Mouse (Mus musculus) liver, embryonic 11.5 days (tissue): Measurements from ENCODE around the gene Syne2. TPM values are rescaled to one million over a fixed set of nuclear protein-coding genes. Genes with fewer than 3 reads are reported as not detected.
"Not testable (repeated sequence)": the region's sequence is repeated elsewhere in the genome, so short reads cannot be mapped to it uniquely, and the experiment has no call there.

Source experiments
- ATAC-seq: fragments of 200-750 bp; cut with Nextera tagmentation; replicated peaks from 2 replicates; pipeline ENCODE4 v1.8.0; 2017; ENCODE audit warnings: moderate number of reproducible peaks, mild to moderate bottlenecking, moderate TSS enrichment, moderate library complexity; ENCODE audit not compliant: low FRiP score
- DNase-seq: peaks from one replicate; pipeline ENCODE4 v3.0.0-alpha.2; 2017; ENCODE audit warnings: low spot score
- H3K27ac ChIP-seq: fragments of 300-500 bp; sonication (generic); 2 replicates; pipeline ENCODE4 v1.5.1; 2014; ENCODE audit warnings: mild to moderate bottlenecking, low read depth, low read length, control low read depth
- H3K27me3 ChIP-seq: fragments of 300-500 bp; sonication (generic); replicated peaks from 2 replicates; pipeline ENCODE4 v1.6.1; 2014; ENCODE audit warnings: low read length, mixed read lengths; ENCODE audit not compliant: control insufficient read depth, insufficient read depth
- H3K36me3 ChIP-seq: fragments of 300-500 bp; sonication (generic); 2 replicates; pipeline ENCODE4 v1.6.1; 2014; ENCODE audit warnings: mild to moderate bottlenecking, low read length, moderate library complexity, mixed read lengths; ENCODE audit not compliant: control insufficient read depth, insufficient read depth
- H3K4me1 ChIP-seq: fragments of 300-500 bp; sonication (generic); replicated peaks from 2 replicates; pipeline ENCODE4 v1.6.1; 2014; ENCODE audit warnings: low read length, mixed read lengths; ENCODE audit not compliant: control insufficient read depth, insufficient read depth
- H3K4me2 ChIP-seq: fragments of 300-500 bp; sonication (generic); 2 replicates; pipeline ENCODE4 v1.6.1; 2014; ENCODE audit warnings: mild to moderate bottlenecking, control low read depth, moderate library complexity
- H3K4me3 ChIP-seq: fragments of 300-500 bp; sonication (generic); 2 replicates; pipeline ENCODE4 v1.5.1; 2014; ENCODE audit warnings: low read depth, low read length, control low read depth
- H3K9ac ChIP-seq: fragments of 300-500 bp; sonication (generic); 2 replicates; pipeline ENCODE4 v1.6.1; 2014; ENCODE audit warnings: low read depth, low read length, control low read depth
- H3K9me3 ChIP-seq: fragments of 300-500 bp; sonication (generic); 2 replicates; pipeline ENCODE4 v1.6.1; 2016; ENCODE audit warnings: low read length, inconsistent platforms, mixed read lengths; ENCODE audit not compliant: control insufficient read depth
- WGBS: fragments of 180-500 bp; shearing (Covaris S2); extraction: QIAGEN DNeasy Blood & Tissue Kit; methylation state at CpG from one replicate; pipeline ENCODE4 v1.1.7; 2014; 5-methylcytosine and 5-hydroxymethylcytosine counted together
- polyA plus RNA-seq: library from polyadenylated mRNA; unstranded; fragments of >200 nt; fragmentation: Nextera tagmentation; extraction: Ambion mirVana; gene quantifications from 2 replicates; pipeline ENCODE4 v1.2.1, GENCODE M21; 2014

The Syne2 gene
- 17.9 and 21.5 TPM in 2 replicates for polyA plus RNA-seq

DNA sequence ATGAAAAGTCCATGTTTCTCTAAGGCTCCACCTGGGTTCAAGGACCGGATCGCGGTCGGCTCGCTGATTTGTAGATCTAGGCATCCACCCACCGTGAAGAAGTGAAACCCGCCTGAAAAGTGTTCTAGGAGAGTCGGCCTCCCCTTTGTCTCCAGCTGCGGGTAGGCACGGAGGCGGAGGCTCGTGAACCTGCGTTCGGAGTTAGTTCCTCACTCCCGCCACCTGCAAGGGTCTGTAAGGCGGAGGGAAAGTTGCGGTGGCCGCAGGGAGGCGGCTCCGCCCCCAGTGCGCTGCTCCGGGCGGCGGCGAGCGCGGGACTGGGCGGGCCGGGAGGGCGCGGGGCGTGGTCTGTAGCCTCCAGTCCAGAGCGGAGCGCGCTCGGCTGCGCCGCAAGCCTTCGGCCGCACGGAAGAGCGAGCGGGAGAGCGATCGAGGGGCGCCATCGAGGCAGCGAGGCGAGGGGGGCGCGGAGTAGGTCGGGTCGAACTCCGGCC, at the start of gene Syne2:
Syne2 (plus strand) TSS at position 176 of the 494 bp plus-strand sequence.
- Histone ChIP-seq H3K27ac (peak within 1 kb of the TSS; percentile 41; the same call in 1 of the 2 replicates), H3K9me3 (no peaks in the 10 kb centered on the region), H3K4me2 (peak within 1 kb of the TSS; percentile 94), H3K9ac (peak within 1 kb of the TSS; percentile 74), H3K4me3 (peak within 1 kb of the TSS; percentile 74), H3K27me3 (peaks cover 55% of the 10 kb centered on the region), H3K4me1 (0 out of 2 replicates have a peak, but pooled peaks cover 3% of the 10 kb centered on the region), H3K36me3 (no peaks in the 10 kb centered on the region)
- peak; percentile 75 for DNase-seq
- ATAC-seq, result peak; percentile 86
- WGBS, result under 1% methylated on average over 53 of the region's 54 CpGs

- H3K9me3 ChIP-seq, result peaks cover 3% of the 10 kb centered on the region; the same call in 1 of the 2 replicates
- H3K4me2 ChIP-seq, result no peak overlapping the region
- H3K4me1 ChIP-seq, result no peaks in the 10 kb centered on the region
- no peak overlapping the region for H3K9ac ChIP-seq
- no peak for ATAC-seq
- H3K36me3 ChIP-seq, result no peaks in the 10 kb centered on the region
- H3K4me3 ChIP-seq, result no peak overlapping the region
- DNase-seq, result no peak
- WGBS, result 25% methylated on average over 3 of the region's 3 CpGs
- peaks cover 3% of the 10 kb centered on the region; the same call in 1 of the 2 replicates for H3K27me3 ChIP-seq
- H3K27ac ChIP-seq, result no peak overlapping the region
Observed at GRCm38 (mm10) chr12:75771410-75771809, 46.5 kb upstream of the Syne2 start.

DNA sequence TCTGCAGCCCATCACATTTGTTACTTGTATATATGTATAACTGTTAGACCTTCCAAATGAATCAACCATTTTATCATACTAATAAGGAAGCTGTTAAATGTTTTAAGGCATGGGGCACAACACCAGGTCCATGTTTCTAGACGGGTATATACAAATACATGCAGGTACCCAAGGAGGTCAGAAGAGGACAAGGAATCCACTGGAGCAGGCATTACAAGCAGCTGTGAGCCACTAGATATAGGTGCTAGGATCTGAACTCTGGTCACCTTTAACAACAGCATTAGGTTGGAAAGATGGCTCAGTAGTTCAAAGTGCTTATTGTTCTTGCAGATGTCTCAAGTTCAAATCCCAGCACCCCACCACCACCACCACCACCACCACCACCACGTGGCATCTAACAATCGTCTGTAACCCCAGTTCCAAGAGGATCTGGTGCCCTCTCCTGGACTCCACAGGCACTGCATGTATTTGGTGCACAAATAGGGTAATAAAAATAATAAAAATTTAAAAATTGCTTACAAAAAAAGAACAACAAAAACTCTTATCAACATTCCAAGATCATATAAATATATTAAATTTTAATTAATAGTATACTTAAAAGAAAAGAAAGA, 45.4 kb upstream of the Syne2 start:
- 17% methylated on average over 3 of the region's 3 CpGs for WGBS
- peak; percentile 40 for DNase-seq

DNA sequence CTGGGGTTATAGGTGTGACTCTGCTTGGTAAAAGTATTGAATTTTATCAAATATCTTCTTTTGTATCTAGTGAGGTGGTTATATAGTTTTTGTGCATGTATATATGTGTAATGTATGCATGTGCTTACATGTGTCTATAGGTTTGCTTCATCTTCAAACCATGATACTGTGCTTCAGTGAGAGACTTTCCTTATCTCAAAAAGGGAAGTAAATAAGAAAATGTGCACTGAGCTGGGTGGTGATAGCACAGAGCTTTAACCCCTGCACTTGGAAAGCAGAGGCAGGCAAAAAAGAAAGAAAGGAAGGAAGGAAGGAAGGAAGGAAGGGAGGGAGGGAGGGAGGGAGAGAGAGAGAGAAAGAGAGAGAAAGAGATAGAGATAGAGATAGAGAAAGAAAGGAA, 36.5 kb upstream of the Syne2 start:
- no peak overlapping the region for H3K4me3 ChIP-seq
- DNase-seq (no peak), ATAC-seq (no peak)
- no peaks in the 10 kb centered on the region for H3K4me1 ChIP-seq
- no peak overlapping the region for H3K9ac ChIP-seq
- no peaks in the 10 kb centered on the region; the same call in 1 of the 2 replicates for H3K9me3 ChIP-seq
- no peak overlapping the region for H3K27ac ChIP-seq
- H3K4me2 ChIP-seq, result no peak overlapping the region
- no peaks in the 10 kb centered on the region for H3K36me3 ChIP-seq
- H3K27me3 ChIP-seq, result no peaks in the 10 kb centered on the region

More for the DNA sequence above, 45.4 kb upstream of the Syne2 start:
- H3K27me3 ChIP-seq, result peaks cover 3% of the 10 kb centered on the region; the same call in 1 of the 2 replicates
- no peak; the same call in 1 of the 2 replicates for ATAC-seq
- no peak overlapping the region for H3K27ac ChIP-seq
- no peak overlapping the region for H3K9ac ChIP-seq
- no peak overlapping the region for H3K4me2 ChIP-seq
- H3K4me1 ChIP-seq, result no peaks in the 10 kb centered on the region
- H3K4me3 ChIP-seq, result no peak overlapping the region
- H3K9me3 ChIP-seq, result peaks cover 3% of the 10 kb centered on the region; the same call in 1 of the 2 replicates
- H3K36me3 ChIP-seq, result no peaks in the 10 kb centered on the region

DNA sequence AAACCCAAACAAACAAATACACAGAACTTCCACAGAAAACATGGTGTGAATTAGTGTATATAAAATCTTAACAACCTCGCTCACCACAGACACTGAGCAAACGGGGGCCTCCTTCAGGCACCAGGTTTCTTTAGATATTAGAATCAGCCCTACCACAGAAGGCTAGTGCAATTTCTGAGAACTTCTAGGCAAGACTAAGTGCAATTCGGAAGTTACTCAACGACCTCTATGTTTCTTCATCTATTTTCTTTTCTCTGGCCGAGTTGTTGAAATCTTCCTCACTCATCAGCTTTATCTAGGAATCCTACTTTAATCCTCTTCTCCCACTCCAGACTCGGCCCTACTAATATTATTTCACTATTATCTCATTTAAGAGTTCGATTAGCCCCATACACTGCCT, 35.9 kb upstream of the Syne2 start:
- H3K27ac ChIP-seq, result no peak overlapping the region
- no peaks in the 10 kb centered on the region for H3K36me3 ChIP-seq
- WGBS, result 60% methylated on average over 7 of the region's 7 CpGs
- H3K27me3 ChIP-seq, result no peaks in the 10 kb centered on the region
- no peak overlapping the region for H3K9ac ChIP-seq
- no peaks in the 10 kb centered on the region; the same call in 1 of the 2 replicates for H3K9me3 ChIP-seq
- H3K4me1 ChIP-seq, result no peaks in the 10 kb centered on the region
- no peak overlapping the region for H3K4me3 ChIP-seq
- ATAC-seq (no peak), DNase-seq (no peak)
- H3K4me2 ChIP-seq, result no peak overlapping the region

- Histone ChIP-seq H3K9ac (no peak overlapping the region), H3K4me2 (no peak overlapping the region), H3K4me1 (no peaks in the 10 kb centered on the region), H3K4me3 (no peak overlapping the region), H3K27me3 (no peaks in the 10 kb centered on the region), H3K36me3 (no peaks in the 10 kb centered on the region), H3K9me3 (no peaks in the 10 kb centered on the region), H3K27ac (no peak overlapping the region)
- DNase-seq (no peak), ATAC-seq (no peak)
- WGBS, result 85% methylated on average over 2 of the region's 2 CpGs
Observed at GRCm38 (mm10) chr12:75784271-75784751, 33.6 kb upstream of the Syne2 start.

GRCm38 (mm10) chr12:75786681-75787080, 31.3 kb upstream of the Syne2 start:
- DNase-seq, H3K36me3 ChIP-seq, H3K4me3 ChIP-seq, H3K27ac ChIP-seq, H3K9ac ChIP-seq, H3K9me3 ChIP-seq, H3K4me2 ChIP-seq, H3K4me1 ChIP-seq, ATAC-seq, H3K27me3 ChIP-seq: not testable (repeated sequence)
- WGBS, result 0% methylated on average over 2 of the region's 2 CpGs

- Histone ChIP-seq H3K9me3 (no peaks in the 10 kb centered on the region), H3K27me3 (no peaks in the 10 kb centered on the region), H3K36me3 (no peaks in the 10 kb centered on the region), H3K4me3 (no peak overlapping the region), H3K9ac (no peak overlapping the region), H3K27ac (no peak overlapping the region), H3K4me2 (no peak overlapping the region), H3K4me1 (no peaks in the 10 kb centered on the region)
- no peak for ATAC-seq
- DNase-seq, result no peak
- WGBS, result 59% methylated on average over 4 of the region's 4 CpGs
Observed at GRCm38 (mm10) chr12:75789451-75789850, 28.5 kb upstream of the Syne2 start.

DNA sequence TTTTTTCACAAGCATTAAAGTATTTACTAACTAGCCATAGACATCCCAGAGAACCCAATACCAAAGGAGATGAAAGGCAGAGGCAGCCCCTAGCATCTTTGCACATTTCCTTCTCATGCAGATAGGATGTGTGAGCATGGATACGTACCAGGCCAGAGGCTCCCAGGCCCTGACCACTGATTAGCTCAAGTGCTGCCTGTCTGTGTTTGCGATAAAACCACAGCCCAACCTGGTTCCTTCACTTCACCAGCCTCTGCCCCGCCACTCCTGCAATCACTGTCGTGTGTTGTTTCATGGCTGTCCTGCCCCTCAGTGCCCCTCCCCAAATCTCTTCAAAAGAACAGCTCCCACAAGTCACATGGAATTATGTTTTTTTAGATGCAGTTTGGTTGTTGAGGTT, 23.4 kb upstream of the Syne2 start:
- H3K27me3 ChIP-seq, result no peaks in the 10 kb centered on the region
- no peak overlapping the region for H3K27ac ChIP-seq
- H3K4me3 ChIP-seq, result no peak overlapping the region
- no peaks in the 10 kb centered on the region for H3K9me3 ChIP-seq
- DNase-seq (no peak), ATAC-seq (no peak)
- no peaks in the 10 kb centered on the region for H3K36me3 ChIP-seq
- H3K4me2 ChIP-seq, result no peak overlapping the region
- 30% methylated on average over 4 of the region's 4 CpGs for WGBS
- no peaks in the 10 kb centered on the region for H3K4me1 ChIP-seq
- no peak overlapping the region for H3K9ac ChIP-seq
